Mouse (Mus musculus): ENCODE data around the gene Impdh1.
A peak's percentile ranks its signal among the peaks of the same experiment; 100 is the strongest.
"Not testable (repeated sequence)": the region's sequence is repeated elsewhere in the genome, so short reads cannot be mapped to it uniquely, and the experiment has no call there.

Impdh1 gene

DNA sequence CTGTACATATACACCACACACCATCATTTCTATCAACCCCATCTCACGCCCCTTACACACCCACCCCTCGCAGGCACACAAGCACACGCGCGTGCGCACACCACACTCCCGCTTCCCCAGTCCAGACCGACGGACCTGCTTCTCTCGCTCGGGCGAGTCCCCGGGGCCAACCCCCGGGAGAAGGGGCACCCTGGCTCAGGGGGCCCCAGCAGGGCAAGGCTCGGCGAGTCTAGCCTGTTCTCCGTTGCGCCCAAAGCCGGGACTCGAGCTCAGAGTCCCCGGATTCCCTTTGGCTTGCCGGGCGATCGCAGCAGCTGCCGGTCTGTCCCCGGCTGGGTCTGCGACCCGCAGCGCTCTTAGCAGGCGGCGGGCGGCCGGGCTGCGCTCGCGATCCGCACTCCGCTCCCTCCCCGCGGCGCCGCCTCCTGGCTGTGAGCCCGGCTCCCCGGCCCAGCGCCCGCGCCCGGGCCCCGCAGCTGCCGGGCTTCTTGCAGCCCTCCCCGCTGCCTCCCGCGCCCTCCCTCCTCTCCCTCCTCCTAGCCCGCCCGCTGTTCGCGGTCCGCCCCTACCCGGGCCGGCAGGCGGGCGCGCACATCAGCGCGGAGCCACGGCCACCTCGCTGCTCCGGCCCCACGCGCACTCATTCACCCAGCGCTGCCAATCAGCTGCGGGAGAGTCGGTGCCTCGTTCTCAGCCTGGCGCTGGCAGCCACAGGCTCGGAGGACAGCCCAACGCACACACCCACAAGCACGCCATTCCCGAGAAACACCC, 37.1 kb downstream of the Impdh1 start, which contains the start of gene Prrt4:
Gene Prrt4 (minus strand): TSS at position 697 of the 771 bp plus-strand sequence.
- peak; percentile 52 for DNase-seq

DNA sequence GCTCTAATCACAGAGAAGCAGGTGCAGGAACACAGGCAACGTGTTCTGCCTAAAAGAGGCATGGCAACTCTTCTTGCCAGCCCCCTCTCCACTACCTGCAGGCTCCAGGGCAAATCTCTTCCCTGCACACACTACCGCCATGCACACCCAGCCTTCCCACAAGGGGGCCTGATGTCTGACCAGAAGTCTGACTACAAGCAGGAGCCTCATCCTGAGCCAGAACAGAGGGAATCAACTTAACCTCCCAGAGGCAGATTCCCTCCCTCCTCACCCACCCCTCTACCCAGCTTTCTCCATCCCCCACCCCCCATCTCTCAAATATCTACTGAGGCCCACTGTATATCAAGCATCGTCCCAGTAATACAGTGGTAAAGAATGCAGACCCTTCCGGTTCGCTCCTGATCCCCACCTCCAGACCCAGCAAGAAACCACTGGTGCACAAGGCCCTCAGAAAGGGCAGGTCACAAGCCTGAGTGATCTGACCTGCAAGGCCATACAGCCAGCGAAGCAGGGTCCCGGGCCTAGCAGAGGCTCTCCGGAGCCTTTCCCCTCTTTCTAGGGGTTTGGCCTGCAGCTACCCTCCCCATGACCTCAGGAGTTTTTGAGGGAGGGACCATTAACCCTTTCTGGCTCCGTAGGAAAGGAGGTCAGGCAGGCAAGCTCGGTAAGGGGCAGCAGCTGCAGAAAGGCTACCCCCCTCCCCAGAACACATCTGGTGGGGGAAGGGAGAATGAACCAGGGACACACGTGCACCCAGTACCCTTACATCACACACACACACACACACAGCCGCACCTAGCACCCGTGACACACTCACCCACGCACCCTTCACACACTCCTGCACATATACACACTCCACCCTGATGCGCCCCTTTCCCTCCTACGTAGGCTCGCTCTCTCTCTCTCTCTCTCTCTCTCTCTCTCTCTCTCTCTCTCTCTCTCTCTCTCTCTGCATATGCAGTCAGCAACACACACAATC, 38.0 kb downstream of the Impdh1 start:
- DNase-seq = no peak

DNA sequence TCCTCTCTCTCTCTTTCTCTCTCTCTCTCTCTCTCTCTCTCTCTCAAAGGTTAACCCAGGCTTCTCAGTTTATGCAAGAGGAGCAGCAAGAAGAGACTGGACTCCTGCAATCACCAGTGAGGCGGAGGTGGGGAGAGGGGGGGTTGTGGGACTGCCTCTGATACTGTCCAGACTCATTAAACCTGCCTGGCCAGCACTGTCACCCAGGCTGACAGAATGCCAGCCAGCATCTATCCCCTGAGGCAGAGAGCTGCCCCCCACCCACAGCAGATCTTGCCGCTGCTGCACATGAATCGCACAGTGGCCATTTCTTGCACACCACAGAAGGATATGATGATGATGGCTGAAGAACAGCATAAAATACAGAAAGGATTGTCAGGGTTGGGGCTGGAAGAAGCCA, 41.1 kb downstream of the Impdh1 start:
- DNase-seq = no peak

DNA sequence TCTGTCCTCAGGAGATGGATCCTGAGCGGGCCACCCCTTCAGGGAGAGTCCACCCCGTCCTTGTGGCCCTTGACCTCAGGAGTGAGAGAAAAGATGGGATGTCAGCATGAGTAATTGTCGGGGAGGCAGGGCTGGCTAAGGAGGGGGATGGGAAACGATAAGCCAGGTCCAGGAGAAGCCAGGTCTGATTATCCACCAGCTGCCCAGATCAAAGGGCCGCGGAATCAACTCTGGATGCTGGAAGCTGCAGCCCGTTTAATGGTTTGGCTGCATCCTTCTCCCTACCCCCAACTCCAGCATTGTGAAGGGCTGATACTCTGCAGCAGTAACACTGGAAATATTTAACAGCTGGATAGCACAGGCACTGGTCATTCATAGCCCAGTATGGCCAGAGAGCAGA, 41.8 kb downstream of the Impdh1 start:
- DNase-seq = no peak

DNA sequence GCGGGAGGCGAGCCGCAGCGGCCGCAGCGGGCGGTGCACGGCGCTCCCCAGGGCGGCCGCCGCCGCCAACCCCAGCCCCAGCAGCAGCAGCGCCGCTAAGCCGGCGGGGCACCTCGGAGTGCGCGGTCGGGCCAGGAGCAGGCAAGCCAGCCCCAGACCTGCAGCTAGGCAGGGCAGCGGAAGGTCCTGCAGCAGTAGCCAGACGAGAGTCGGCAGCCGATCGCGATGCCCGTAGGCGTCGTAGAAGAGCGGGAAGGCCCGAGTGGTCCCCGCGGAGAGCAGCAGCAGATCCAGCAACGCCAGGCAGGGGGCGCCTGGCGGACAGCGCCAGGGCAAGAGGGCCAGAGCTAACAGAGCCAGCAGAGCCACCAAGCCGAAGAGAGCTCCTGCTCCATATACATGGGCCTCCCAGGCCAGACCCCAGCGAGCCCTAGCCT, 45.2 kb downstream of the Impdh1 start:
- DNase-seq = peak; percentile 77

DNA sequence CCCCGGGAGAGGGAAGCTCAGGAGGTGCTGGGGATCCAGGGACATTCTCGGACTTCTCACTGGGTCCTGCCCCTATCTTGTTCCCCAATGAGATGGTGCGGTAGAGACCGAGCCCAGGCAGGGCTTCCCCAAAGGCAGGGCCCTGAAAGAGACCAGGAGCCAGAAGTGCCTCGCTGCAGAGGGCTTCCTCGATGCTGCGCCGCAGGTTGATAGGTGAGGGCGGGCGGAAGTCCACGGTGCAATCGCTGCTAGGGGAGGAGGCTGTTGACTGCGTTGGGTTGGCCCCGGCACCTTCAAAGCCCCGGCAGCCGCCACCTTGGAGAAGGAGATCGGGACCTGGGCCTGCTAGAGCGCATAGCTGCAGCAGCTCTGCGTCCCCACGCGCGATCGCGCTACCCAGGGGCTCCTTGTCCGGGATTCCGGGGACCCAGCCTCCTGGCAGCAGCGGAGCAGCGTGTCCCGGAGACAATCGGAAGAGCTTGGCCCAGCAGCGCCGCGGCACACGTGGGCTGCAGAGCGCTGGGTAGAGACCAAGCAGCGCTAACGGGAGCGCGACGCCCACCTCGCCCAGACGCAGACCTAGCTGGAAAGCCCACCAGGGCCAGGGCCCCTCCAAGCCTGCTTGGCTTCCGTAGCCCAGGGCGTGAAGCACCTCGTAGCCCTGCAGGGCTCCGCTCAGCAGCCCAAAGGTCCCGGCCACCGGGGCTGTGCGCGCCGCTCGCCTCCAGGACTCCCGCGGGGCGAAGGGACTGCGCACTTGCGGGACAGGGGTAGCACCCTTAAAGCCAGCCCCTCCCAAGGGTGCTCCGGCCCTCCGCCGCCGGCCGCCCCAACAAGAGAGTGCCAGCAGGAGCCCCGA, 45.9 kb downstream of the Impdh1 start:
- DNase-seq = peak; percentile 47

DNA sequence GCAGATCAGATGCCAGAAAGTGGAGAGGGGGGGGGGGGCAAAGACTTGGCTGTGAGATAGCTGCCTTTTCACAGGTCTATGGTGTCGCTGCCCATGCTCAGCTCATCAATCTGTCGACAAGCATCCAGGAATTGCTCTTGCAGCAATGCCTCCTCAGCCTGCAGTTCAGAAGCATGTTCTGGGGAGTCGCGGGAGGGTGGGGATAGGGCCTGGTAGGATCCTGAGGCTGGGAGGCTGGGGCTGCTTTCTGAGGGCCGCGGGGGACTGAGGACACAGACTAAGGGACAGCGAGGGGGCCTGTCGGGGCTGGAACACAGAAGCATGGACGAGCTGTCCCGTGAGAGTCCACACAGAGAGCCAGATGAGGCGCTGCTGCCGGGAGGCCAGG, 46.5 kb downstream of the Impdh1 start:
- DNase-seq = no peak

DNA sequence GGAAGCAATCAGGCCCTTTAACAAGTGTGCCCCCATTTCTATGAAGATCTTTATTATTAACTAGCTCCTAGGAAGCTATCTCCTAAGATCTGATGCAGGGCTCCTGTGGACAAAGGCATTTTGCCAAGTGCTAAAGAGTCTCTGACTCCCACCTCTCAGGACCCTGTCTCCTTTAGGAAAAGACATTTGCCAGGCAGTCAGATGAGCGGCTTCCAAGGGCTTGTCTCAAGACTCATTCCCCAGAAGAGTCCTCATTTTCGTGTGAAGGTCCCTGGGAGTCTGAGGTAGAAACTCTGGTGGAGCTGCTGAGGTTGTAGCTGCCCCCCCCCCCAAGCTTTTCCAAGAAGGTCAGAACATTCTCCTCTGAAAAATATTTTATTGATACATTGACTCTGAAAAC, 47.3 kb downstream of the Impdh1 start:
- DNase-seq = no peak

DNA sequence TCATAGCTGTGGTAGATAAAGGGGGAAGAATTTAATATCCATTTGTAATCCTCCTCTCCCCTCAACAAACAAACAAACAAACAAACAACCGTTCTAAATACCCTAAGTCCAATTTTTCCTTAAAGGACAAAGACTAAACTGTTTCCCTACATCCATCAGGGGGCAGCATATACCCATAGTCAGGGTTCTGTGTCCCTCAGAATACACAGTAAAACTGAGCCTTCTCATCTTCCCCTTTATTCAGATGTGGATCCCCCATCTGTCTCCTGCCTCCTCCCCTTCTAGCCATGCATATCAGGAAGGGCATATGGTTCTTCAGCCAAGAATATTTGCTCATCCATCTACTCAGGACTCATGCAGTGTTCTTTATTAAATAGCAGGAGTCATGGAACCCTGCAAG, 50.0 kb downstream of the Impdh1 start:
- DNase-seq = peak; percentile 56

DNA sequence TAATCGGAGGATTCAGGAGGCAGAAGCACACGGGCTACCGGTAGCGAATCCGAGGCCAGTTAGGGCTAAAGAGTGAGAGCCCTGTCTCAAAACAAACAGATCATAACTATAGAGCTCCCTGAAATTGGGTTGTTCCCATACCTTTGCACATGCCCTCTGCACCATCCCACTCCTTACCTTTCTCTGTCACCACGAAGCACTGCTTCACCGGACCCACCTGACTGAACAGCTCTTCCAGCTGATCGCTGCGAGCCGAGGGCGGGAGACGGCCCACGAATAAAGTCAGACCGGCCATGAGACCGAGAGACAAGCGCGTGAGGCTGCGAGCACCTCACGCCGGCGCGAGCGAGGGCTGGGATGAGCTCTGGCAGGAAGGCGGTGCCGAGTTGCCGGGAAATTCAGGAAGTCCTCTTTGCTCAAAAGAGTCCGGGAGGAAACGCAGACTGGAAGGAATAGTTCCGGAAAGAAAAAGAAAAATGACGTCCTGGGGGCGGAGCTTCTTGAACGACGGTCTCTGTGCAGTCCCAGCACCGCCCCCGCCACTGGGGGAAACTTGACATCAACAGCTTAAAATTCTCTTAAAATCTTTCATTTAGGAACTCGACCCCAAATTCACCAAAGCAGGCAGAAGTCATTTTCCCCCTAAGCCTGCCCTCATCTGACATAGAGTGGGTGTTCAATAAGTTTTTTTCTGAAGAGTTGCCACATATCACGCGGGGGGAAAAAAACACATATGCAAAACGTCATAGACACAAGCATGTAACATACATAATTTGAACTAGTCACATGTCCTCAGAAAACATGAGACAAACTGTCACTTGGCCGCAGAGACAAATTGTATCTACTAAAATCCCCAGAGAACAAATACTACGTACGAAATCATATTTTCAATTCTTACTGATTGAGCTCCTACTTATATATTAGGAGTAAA, 51.6 kb downstream of the Impdh1 start, which contains the start of gene Rbm28:
Gene Rbm28 (minus strand): TSS at position 693 of the 931 bp plus-strand sequence.
- peak; percentile 92 for DNase-seq

DNA sequence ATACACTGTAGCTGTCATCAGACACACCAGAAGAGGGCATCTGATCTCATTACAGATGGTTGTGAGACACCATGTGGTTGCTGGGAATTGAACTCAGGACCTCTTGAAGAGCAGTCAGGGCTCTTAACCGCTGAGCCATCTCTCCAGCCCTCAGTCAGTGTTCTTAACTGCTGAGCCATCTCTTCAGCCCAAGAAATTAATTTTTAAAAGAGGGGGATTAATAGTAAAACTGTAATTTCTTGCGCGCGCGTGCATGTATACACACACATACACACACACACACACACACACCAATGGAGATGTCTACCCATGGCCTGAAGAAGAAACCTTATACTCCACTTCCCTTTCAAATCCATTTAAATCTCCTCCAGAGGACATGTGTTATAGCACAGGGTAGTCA, 54.9 kb downstream of the Impdh1 start:
- DNase-seq = not testable (repeated sequence)

DNA sequence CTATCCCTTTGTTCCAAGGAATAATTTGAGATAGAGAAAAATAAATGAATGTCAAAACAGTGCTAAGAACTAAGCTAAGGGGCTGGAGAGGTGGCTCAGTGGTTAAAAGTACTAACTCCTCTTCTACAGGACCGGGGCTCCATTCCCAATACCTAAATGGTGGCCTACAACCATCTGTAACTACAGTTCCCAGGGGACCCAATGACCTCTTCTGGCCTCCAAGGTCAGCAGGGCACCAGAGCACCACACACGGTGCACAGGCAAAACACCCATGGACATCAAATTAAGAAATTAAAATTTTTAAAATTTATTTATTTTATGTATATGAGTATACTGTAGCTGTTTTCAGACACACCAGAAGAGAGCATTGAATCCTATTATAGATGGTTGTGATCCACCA, 55.4 kb downstream of the Impdh1 start:
- no peak for DNase-seq

DNA sequence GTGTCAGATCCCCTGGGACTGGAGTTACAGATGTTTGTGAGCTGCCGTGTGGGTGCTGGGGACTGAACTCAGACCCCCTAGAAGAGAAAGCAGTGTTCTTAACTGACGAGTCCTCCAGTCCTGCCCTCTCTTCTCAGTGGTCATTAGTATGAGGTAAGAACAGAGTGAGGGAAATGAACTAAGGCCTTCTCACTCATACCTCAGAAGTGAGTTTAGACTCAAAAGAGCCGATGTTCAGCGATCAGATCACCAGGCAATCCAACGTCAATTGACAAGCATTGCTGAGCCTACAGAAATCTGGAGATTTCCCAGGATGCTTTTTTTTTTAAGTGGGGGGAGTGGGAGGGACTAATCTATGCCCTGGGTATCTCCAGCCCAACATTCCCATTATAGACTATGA, 59.8 kb downstream of the Impdh1 start:
- DNase-seq = no peak

Data from cerebellum, adult 8-10 months (tissue).